Mouse (Mus musculus): ENCODE measurements around the gene Tnfrsf4.

The Tnfrsf4 gene

GRCm38 (mm10) chr4:156065156-156065894, 51.7 kb downstream of the Tnfrsf4 start:
- DNase-seq (ENCODE audit: low read depth, low spot score) = no peak

Data from forelimb bud, embryonic 11.5 days (tissue).